Mouse (Mus musculus) CH12.LX (cell line): ENCODE results near the gene Ddr1.

Experiments used
- CHD2 ChIP-seq: IDR thresholded peaks from 2 replicates; pipeline ENCODE4 v1.6.1; 2011; ENCODE audit warnings: low read length, improper control_type of control experiment
- CTCF ChIP-seq, 2 experiments: IDR thresholded peaks in 1 of 2; conservative IDR thresholded peaks in 1 of 2; 2 replicates each; pipeline ENCODE4 v1.5.1; 2011 to 2012; ENCODE audit warnings: low read depth in 2 of 2, low read length in 2 of 2, improper control_type of control experiment in 1 of 2, inconsistent platforms in 1 of 2, mild to moderate bottlenecking in 1 of 2, moderate library complexity in 1 of 2
- ELF1 ChIP-seq: IDR thresholded peaks from 2 replicates; pipeline ENCODE4 v1.6.1; 2014; ENCODE audit warnings: low read depth, mild to moderate bottlenecking, inconsistent platforms, low read length, improper control_type of control experiment
- EP300 ChIP-seq: IDR thresholded peaks from 2 replicates; pipeline ENCODE4 v1.6.1; 2011; ENCODE audit warnings: low read length, improper control_type of control experiment
- MAZ ChIP-seq: IDR thresholded peaks from 2 replicates; pipeline ENCODE4 v1.6.1; 2012; ENCODE audit warnings: low read depth, mild to moderate bottlenecking, inconsistent platforms, low read length, improper control_type of control experiment, moderate library complexity
- MYC ChIP-seq: IDR thresholded peaks from 2 replicates; pipeline ENCODE4 v1.6.1; 2011; ENCODE audit warnings: low read depth, mild to moderate bottlenecking, improper control_type of control experiment, low read length
- NELFE ChIP-seq: IDR thresholded peaks from 2 replicates; pipeline ENCODE4 v1.6.1; 2011; ENCODE audit warnings: low read depth, low read length, improper control_type of control experiment
- POLR2A ChIP-seq: IDR thresholded peaks from 2 replicates; pipeline ENCODE4 v1.6.1; 2011; ENCODE audit warnings: low read depth, mild to moderate bottlenecking, improper control_type of control experiment, low read length
- RCOR1 ChIP-seq: conservative IDR thresholded peaks from 2 replicates; pipeline ENCODE4 v1.6.1; 2012; ENCODE audit warnings: low read depth, mild to moderate bottlenecking, inconsistent platforms, low read length, improper control_type of control experiment
- TBP ChIP-seq: conservative IDR thresholded peaks from 2 replicates; pipeline ENCODE4 v1.6.1; 2011; ENCODE audit warnings: low read depth, low read length, improper control_type of control experiment
- UBTF ChIP-seq: IDR thresholded peaks from 2 replicates; pipeline ENCODE4 v1.6.1; 2012; ENCODE audit warnings: low read depth, mild to moderate bottlenecking, inconsistent platforms, low read length, improper control_type of control experiment, moderate library complexity

DNA sequence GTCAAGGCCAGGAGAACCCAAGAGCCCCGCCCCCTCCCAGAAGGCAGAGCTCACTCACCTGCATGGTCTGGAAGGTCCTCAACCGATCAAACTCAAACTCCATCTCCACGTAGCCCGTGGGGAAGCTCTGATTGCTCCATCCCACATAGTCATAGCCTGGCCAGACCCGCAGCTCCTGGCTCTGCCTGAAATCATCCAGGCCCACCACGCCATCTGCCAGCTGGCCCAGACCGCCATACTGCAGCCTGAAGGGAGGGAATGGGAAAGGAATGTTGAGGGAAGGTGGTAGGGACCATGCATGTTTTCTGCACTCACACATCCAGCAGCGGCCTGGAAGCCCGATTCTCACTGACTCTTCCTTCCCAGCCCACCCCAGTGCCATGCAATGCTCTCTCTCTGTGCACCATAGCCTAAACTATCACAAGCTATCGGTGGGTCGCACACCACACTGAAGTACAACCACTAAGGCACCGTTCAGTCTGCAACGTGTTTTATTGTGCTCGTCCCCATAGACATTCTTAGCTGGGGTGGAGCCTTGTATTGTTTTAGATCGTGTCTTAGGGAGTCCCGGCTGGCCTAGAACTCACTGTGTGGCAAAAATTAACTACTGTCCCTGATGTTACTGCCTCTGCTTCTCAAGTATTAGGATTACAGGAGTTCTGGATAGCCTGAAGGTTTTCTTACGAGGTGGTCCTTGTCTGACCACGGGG, 14.3 kb downstream of the Ddr1 start:
- no peak for TF ChIP-seq CTCF (conservative IDR thresholded peaks at IDR 0.05 in 1 of 2, IDR thresholded peaks at IDR 0.05 in 1 of 2; ENCODE audit: low read depth in 2 of 2, low read length in 2 of 2)
- no peak for TF ChIP-seq MYC
- no peak for TF ChIP-seq MAZ
- TF ChIP-seq RCOR1, result no peak
- TF ChIP-seq CHD2, result no peak
- no peak for TF ChIP-seq TBP
- no peak for TF ChIP-seq UBTF
- TF ChIP-seq EP300, result no peak
- TF ChIP-seq NELFE, result no peak
- no peak for TF ChIP-seq ELF1
- no peak for TF ChIP-seq POLR2A
